Mouse (Mus musculus): ENCODE data around the gene Dennd5b.
"Not testable (repeated sequence)": the region's sequence is repeated elsewhere in the genome, so short reads cannot be mapped to it uniquely, and the experiment has no call there.

Dennd5b gene

GRCm38 (mm10) chr6:149010766-149011301, 90.6 kb downstream of the Dennd5b start:
- DNase-seq (ENCODE audit: low spot score in 2 of 2), result no peak

DNA sequence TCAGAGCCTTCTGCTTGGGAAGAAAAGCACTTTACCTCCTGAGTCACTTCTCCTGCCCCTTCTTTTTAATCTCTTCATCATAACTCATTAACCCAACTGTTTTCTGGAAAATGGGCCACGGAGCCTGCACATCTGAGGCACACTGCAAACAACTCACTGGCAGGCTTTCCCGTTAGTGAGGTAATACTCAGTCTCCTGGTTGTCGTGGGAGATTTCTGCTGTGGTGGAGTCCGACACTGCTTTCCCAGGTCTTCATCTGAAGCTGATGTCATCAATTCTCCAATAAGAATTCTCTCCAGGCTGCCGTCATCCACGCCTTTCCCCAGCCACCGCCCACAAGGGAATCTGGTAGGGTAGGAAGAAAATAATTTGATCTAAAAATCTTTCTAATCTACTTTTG, 96.5 kb downstream of the Dennd5b start:
- DNase-seq (ENCODE audit: low spot score in 2 of 2), result no peak

GRCm38 (mm10) chr6:148994327-148994999, 107.0 kb downstream of the Dennd5b start:
- no peak for DNase-seq (ENCODE audit: low spot score in 2 of 2)

- peak in 1 of 2 experiments; percentile 11 for DNase-seq (ENCODE audit: low spot score in 2 of 2)
Observed at GRCm38 (mm10) chr6:148993117-148994077, 108.1 kb downstream of the Dennd5b start.

- DNase-seq (ENCODE audit: low spot score in 2 of 2), result no peak
Observed at GRCm38 (mm10) chr6:148992373-148993116, 108.9 kb downstream of the Dennd5b start.

- DNase-seq (ENCODE audit: low spot score in 2 of 2), result no peak
Observed at GRCm38 (mm10) chr6:148991660-148992372, 109.7 kb downstream of the Dennd5b start.

DNA sequence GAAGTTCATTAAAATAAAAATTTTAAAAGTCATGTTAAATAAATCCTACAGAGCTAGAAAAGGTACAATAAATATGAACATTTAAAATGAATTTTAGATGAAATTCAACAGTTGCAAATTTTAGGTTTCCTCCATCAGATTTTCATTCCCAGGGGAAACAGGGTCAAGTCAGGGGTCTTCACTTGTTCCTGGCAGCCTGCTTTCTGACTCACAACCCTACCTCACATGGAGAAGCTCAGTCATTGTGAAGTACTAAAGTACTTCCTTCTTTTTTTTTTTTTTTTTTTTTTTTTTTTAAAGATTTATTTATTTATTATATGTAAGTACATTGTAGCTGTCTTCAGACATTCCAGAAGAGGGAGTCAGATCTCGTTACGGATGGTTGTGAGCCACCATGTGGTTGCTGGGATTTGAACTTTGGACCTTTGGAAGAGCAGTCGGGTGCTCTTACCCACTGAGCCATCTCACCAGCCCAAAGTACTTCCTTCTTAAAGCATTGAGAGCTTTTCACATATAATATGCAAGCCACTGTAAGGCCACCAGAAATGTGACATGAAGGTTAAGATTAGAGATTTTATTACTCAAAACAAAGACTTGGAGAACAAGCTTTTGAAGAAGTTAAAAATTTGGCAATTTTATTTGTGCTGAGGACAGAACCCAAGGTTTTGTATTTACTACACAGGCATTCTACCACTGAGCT, 111.5 kb downstream of the Dennd5b start:
- DNase-seq (ENCODE audit: low spot score in 2 of 2), result not testable (repeated sequence)

DNA sequence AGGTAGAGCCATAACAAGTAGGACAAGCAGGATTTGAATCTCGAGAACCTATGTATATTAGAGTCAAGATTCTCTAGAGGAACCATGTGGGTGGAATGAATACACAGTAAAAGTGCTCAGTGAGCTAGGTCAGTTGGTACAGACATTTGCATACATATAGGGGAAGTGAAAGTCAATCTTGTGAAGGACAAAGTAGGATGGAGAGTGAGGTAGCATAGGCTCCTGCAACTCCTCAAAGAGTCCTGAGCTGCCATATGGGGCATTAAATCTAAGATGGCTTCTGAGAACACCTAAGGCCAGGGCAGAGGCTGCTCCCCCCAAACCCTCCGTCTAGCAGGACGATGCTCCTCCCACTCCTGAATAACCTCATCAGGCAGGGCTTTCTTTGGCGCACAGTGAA, 115.5 kb downstream of the Dennd5b start:
- peak; percentile 41 to 54 for DNase-seq (ENCODE audit: low spot score in 2 of 2)

DNA sequence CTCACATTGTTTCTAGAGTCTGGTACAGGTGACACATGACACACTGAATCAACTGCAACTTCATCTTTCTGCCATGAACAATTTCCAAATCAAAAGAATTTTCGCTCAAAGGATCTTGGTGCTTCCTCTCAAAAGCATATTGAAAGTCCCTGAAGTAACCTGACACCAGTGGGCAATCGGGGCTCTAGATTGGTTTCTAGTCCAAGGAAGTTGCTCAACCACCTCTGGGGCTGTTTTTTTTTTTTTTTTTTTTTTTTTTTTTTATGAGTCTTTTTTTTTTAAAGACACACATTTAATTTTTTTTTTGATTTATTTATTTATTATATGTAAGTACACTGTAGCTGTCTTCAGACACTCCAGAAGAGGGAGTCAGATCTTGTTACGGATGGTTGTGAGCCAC, 121.0 kb downstream of the Dennd5b start:
- no peak for DNase-seq (ENCODE audit: low spot score in 2 of 2)

DNA sequence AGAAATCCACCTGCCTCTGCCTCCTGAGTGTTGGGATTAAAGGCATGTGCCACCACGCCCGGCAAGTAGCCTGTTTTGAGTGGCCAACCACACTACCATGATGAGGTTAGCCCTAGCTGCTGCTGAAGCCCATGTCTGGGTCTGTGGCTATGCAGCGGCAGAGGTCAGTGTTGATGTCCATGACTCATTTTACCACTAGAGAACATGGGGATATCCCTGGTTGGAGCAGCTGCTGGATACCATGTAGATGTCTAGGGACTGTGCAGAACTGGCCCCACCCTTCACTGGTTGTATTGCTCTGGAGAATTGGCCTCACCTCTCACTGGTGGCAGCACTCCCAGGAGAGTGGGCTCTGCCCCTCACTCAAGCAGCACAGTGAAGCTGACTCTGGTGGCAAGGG, 126.4 kb downstream of the Dennd5b start:
- no peak for DNase-seq (ENCODE audit: low spot score in 2 of 2)

DNA sequence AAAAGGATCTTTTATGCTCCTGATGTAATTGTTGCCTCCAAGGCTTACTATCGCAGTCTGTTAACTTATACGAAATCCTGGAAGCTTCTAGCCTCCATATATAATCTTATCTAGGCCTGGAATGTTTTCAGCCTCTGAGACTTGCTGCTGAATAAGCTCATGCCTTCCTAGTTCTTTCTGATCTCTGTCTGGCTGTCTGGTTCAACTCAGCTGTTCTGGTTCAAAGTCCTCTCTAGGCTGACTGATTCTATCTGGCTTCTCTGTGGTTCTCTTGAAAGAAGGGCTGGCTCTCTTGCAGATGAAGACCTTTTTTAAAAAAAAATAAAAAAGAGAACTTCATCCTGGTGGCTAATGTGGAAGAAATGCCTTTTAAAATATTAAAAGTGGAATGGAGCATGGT, 128.6 kb downstream of the Dennd5b start:
- no peak for DNase-seq (ENCODE audit: low spot score in 2 of 2)

- DNase-seq (ENCODE audit: low spot score in 2 of 2), result no peak
Observed at GRCm38 (mm10) chr6:148972059-148972848, 129.2 kb downstream of the Dennd5b start.

- no peak for DNase-seq (ENCODE audit: low spot score in 2 of 2)
Observed at GRCm38 (mm10) chr6:148971385-148971940, 130.0 kb downstream of the Dennd5b start.

DNA sequence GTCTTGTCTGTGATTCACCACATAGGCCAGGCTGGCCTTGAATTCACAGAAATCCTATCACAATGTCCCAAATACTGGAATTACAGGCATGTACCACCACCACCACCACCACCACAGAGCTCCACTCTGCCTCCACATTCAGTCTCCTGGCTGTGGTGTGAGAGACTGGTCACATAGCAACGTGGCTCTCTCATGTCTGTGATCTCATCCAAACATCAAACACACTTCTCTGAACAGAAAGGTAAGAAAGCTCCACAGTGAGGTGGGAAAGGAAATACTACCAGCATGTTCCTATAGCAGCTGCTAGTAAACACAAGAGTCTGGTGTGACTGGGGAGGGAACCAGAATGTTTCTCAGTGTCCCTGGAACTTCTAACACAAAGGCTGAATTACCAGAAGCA, 140.2 kb downstream of the Dennd5b start:
- DNase-seq (ENCODE audit: low spot score in 2 of 2), result no peak

GRCm38 (mm10) chr6:148959540-148960238, 141.8 kb downstream of the Dennd5b start:
- DNase-seq (ENCODE audit: low spot score in 2 of 2), result no peak

GRCm38 (mm10) chr6:148958712-148959111, 142.8 kb downstream of the Dennd5b start:
- DNase-seq (ENCODE audit: low spot score in 2 of 2), result no peak

- DNase-seq (ENCODE audit: low spot score in 2 of 2), result no peak
Observed at GRCm38 (mm10) chr6:148957046-148957445, 144.4 kb downstream of the Dennd5b start.

GRCm38 (mm10) chr6:148955641-148956420, 145.6 kb downstream of the Dennd5b start:
- no peak for DNase-seq (ENCODE audit: low spot score in 2 of 2)

Data from spleen, postnatal 36 days (tissue).